ENCODE assay signal across 12 mouse cellular contexts in genomic region chr6:72620920-72621319, GRCm38 (mm10).
"Had no signal": no experiment of that assay in that cellular context is flagged by ENCODE, and none has a peak within 500 bp of the region (broad histone marks: within the 10 kb centered on the region; RNA-seq: fewer than 3 reads in every experiment).

No protein-coding gene starts in this region.

- ATAC-seq: inflammation-experienced regulatory T-cells, adult 6 months had no signal

- H3K4me3 ChIP-seq: left cerebral cortex, adult 2 months had no signal

- H3K27ac ChIP-seq: left cerebral cortex, adult 2 months had no signal

- H3K4me2 ChIP-seq: midbrain, embryonic 11.5 days had no signal

- DNase-seq: kidney, adult 11 months; kidney, adult 8-10 months; kidney, postnatal 36 days; layer of hippocampus, postnatal 36 days; midbrain, embryonic 14.5 days; thymus, postnatal 36 days had no signal

- H3K27me3 ChIP-seq: kidney, embryonic 15.5 days had no signal

- H3K9ac ChIP-seq: kidney, embryonic 15.5 days; liver, embryonic 14.5 days; lung, embryonic 14.5 days had no signal

- H3K9me3 ChIP-seq: kidney, embryonic 15.5 days had no signal
